Mouse (Mus musculus) hindbrain, embryonic 14.5 days (tissue): ENCODE results near the gene Slc15a5. TPM values are rescaled to one million over a fixed set of nuclear protein-coding genes. Genes with fewer than 3 reads are reported as not detected.

Source experiments
- ATAC-seq: fragments of 200-750 bp; cut with Nextera tagmentation; 2 replicates; pipeline ENCODE4 v1.8.0; 2017; ENCODE audit warnings: moderate number of reproducible peaks, mild to moderate bottlenecking, moderate TSS enrichment, moderate library complexity; ENCODE audit not compliant: low FRiP score
- DNase-seq: peaks from one replicate; pipeline ENCODE4 v3.0.0-alpha.2; 2015; ENCODE audit warnings: low spot score
- H3K27ac ChIP-seq: fragments of 300-500 bp; sonication (generic); 2 replicates; pipeline ENCODE4 v1.5.1; 2014; ENCODE audit warnings: mild to moderate bottlenecking, moderate library complexity
- H3K27me3 ChIP-seq: fragments of 300-500 bp; sonication (generic); 2 replicates; pipeline ENCODE4 v1.6.1; 2014; ENCODE audit warnings: mild to moderate bottlenecking, low read length, mixed read lengths; ENCODE audit not compliant: control insufficient read depth, insufficient read depth
- H3K36me3 ChIP-seq: fragments of 300-500 bp; sonication (generic); replicated peaks from 2 replicates; pipeline ENCODE4 v1.6.1; 2014; ENCODE audit not compliant: control insufficient read depth, insufficient read depth
- H3K4me1 ChIP-seq: fragments of 300-500 bp; sonication (generic); replicated peaks from 2 replicates; pipeline ENCODE4 v1.6.1; 2014; ENCODE audit warnings: antibody characterized with exemption, low read length, mixed read lengths; ENCODE audit not compliant: control insufficient read depth, insufficient read depth
- H3K4me2 ChIP-seq: fragments of 300-500 bp; sonication (generic); replicated peaks from 2 replicates; pipeline ENCODE4 v1.6.1; 2014; ENCODE audit warnings: mild to moderate bottlenecking, moderate library complexity
- H3K4me3 ChIP-seq: fragments of 300-500 bp; sonication (generic); replicated peaks from 2 replicates; pipeline ENCODE4 v1.5.1; 2014; ENCODE audit warnings: mild to moderate bottlenecking, low read length
- H3K9ac ChIP-seq: fragments of 300-500 bp; sonication (generic); 2 replicates; pipeline ENCODE4 v1.6.1; 2014
- H3K9me3 ChIP-seq: fragments of 300-500 bp; sonication (generic); 2 replicates; pipeline ENCODE4 v1.6.1; 2016; ENCODE audit warnings: low read length; ENCODE audit not compliant: control insufficient read depth
- WGBS: fragments of 180-500 bp; shearing (Covaris S2); extraction: QIAGEN DNeasy Blood & Tissue Kit; methylation state at CpG from one replicate; pipeline ENCODE4 v1.1.7; 2014; 5-methylcytosine and 5-hydroxymethylcytosine counted together
- polyA plus RNA-seq: library from polyadenylated mRNA; unstranded; fragments of >200 nt; fragmentation: Nextera tagmentation; extraction: Ambion mirVana; gene quantifications from 2 replicates; pipeline ENCODE4 v1.2.1, GENCODE M21; 2014

Slc15a5 gene
- polyA plus RNA-seq, 1 experiment from 2014 or later: not detected

DNA sequence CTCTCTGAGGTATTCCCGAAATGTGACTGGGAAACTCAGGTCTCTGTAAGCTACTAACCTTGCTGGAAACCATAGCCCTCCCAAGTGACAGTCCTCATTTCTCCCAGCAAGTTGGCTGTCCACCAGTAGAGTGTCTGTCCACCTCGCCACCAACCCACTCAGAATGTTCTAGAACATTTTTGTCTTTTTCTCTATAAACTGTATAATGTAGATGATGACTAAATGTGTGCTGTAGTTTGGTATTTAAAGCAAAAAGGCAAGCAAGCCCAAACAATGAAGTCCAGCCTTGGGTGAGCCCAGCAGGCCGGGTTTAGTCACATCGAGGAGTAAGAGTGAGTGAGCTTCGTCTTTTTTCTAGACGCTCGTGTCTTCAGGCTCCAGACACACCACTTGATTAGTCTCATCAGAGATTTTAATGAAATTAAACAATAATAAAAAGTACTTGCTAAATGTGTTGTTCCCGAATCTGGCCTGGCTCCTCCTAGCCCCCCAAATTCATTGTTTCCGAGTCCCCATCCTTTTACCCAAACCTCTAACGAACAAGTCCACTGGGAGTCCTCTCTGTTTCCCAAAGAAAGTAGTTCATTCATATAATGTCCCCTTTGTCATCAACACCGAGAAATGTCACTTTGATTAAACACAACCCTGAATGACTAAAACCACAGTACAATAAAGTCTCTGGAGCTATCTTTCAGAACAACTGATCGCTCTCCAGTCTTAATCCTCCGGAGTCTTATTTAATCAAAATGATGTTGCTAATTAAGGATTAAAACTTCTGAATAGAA, 8.8 kb downstream of the Slc15a5 start:
- Histone ChIP-seq H3K9ac (no peak overlapping the region), H3K27me3 (no peaks in the 10 kb centered on the region), H3K9me3 (no peaks in the 10 kb centered on the region), H3K27ac (no peak overlapping the region), H3K4me2 (no peak overlapping the region), H3K4me3 (no peak overlapping the region), H3K36me3 (no peaks in the 10 kb centered on the region), H3K4me1 (no peaks in the 10 kb centered on the region)
- no peak for ATAC-seq
- WGBS: 52% methylated on average over 13 of the region's 13 CpGs
- DNase-seq: no peak

DNA sequence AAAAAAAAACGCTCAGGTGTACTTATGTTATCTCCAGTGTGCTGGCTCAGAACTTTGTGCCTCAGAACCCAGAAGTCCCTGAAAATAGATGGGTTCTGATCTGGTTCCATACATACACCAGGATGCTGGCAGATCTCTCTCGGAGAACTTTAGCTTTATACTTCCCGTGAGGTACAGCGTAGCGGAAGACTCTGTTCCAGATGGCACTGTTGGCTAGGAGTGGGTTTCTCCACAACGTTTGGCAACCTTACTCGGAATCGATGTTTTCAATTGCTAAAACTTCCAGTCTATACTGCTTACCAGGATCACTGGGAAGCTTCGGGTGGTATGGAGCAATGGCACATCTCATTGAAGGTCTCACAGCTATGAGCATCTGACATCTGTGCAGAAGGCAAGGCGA, 9.8 kb downstream of the Slc15a5 start:
- H3K9ac ChIP-seq: no peak overlapping the region
- H3K9me3 ChIP-seq: no peaks in the 10 kb centered on the region
- ATAC-seq: no peak
- no peak overlapping the region for H3K4me2 ChIP-seq
- H3K36me3 ChIP-seq: no peaks in the 10 kb centered on the region
- WGBS: 93% methylated on average over 10 of the region's 10 CpGs
- no peak overlapping the region for H3K4me3 ChIP-seq
- H3K27ac ChIP-seq: no peak overlapping the region
- DNase-seq: no peak
- H3K27me3 ChIP-seq: no peaks in the 10 kb centered on the region
- H3K4me1 ChIP-seq: no peaks in the 10 kb centered on the region

DNA sequence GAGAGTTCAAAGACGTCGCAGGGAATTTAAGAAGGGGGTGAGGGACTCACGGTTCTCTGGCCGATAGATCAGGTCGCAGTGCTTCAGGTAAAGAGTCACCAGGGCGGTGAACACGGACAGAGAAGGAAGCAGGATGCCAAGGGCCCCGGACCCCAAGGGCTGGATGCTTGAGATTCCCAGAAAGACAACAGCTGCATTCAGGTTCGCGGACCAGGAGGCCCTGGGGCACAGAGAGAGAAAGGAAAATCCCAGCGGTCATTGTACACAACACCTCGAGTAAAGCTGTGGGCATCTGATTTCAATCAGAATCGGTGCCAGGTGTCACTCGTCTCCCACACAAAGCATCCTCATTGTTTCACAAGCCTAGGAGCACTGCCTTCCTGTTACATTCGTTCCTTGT, 24.1 kb downstream of the Slc15a5 start:
- no peaks in the 10 kb centered on the region for H3K36me3 ChIP-seq
- H3K27me3 ChIP-seq: no peaks in the 10 kb centered on the region
- 35% methylated on average over 15 of the region's 15 CpGs for WGBS
- no peak overlapping the region for H3K9ac ChIP-seq
- H3K4me2 ChIP-seq: no peak overlapping the region
- no peak overlapping the region for H3K4me3 ChIP-seq
- H3K4me1 ChIP-seq: no peaks in the 10 kb centered on the region
- ATAC-seq (no peak), DNase-seq (no peak)
- no peak overlapping the region for H3K27ac ChIP-seq
- no peaks in the 10 kb centered on the region for H3K9me3 ChIP-seq

DNA sequence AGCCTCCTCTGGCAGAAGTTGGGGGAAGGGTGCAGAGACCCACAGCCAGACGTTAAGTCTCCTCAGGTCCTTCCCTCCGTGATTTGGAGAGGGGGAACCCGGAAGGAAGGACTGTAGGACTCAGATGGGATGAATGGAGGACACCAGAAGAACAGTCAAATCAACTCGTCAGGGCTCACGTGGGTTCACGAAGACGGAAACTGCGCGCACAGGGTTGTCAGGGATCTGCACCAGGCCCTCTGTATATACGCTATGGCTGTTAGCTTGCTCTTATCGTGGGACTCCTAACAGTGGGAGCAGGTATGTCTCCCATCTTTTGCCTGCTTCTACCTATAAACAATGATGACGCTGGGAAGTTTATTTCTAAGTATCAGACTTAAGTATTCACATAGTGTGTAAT, 24.8 kb downstream of the Slc15a5 start:
- no peak overlapping the region for H3K27ac ChIP-seq
- ATAC-seq (no peak), DNase-seq (no peak)
- H3K36me3 ChIP-seq: no peaks in the 10 kb centered on the region
- H3K4me2 ChIP-seq: no peak overlapping the region
- H3K9me3 ChIP-seq: no peaks in the 10 kb centered on the region
- no peak overlapping the region for H3K4me3 ChIP-seq
- 92% methylated on average over 12 of the region's 12 CpGs for WGBS
- no peaks in the 10 kb centered on the region for H3K4me1 ChIP-seq
- H3K27me3 ChIP-seq: no peaks in the 10 kb centered on the region
- no peak overlapping the region for H3K9ac ChIP-seq

DNA sequence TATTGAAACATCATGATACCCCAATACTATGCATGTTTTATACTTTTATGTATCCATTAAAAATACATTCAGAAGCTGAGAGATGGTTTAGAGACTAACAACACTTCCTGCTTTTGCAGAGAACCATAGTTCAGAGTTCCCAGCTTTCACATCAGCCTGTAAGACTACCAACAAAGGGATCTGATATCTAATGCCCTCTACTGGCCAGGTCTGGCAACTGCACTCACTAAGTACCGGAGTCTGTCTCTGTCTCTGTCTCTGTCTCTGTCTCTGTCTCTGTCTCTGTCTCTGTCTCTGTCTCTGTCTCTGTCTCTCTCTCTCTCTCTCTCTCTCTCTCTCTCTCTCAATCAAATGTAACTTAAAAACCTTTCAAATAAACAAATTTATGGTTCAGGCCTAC, 25.6 kb downstream of the Slc15a5 start:
- Histone ChIP-seq H3K4me3 (no peak overlapping the region), H3K4me1 (no peaks in the 10 kb centered on the region), H3K27me3 (no peaks in the 10 kb centered on the region), H3K27ac (no peak overlapping the region), H3K4me2 (no peak overlapping the region), H3K9me3 (no peaks in the 10 kb centered on the region), H3K36me3 (no peaks in the 10 kb centered on the region), H3K9ac (no peak overlapping the region)
- 73% methylated on average over 1 of the region's 1 CpGs for WGBS
- no peak for DNase-seq
- no peak for ATAC-seq

DNA sequence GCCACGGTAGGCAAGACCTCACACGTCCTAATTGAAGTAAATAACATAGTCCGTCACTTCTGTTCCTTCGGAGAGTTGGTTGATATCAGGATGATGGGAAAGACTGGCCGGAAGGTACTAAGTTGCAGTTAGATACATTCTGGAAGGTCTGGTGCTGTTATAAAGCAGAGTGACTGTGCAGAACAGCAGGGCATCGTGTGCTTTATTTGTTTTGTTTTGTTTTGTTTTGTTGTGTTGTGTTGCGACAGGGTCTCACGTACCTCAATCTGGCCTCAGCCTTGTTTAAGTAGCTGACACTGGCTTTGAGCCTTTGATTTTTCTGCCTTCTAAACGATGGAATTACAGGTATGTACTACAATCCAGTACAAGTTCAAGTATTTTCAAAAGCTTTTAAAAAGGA, 26.0 kb downstream of the Slc15a5 start:
- Histone ChIP-seq H3K27me3 (no peaks in the 10 kb centered on the region), H3K27ac (no peak overlapping the region), H3K4me3 (no peak overlapping the region), H3K4me2 (no peak overlapping the region), H3K9me3 (no peaks in the 10 kb centered on the region), H3K4me1 (no peaks in the 10 kb centered on the region), H3K36me3 (no peaks in the 10 kb centered on the region), H3K9ac (no peak overlapping the region)
- 89% methylated on average over 9 of the region's 9 CpGs for WGBS
- ATAC-seq: no peak
- no peak for DNase-seq

DNA sequence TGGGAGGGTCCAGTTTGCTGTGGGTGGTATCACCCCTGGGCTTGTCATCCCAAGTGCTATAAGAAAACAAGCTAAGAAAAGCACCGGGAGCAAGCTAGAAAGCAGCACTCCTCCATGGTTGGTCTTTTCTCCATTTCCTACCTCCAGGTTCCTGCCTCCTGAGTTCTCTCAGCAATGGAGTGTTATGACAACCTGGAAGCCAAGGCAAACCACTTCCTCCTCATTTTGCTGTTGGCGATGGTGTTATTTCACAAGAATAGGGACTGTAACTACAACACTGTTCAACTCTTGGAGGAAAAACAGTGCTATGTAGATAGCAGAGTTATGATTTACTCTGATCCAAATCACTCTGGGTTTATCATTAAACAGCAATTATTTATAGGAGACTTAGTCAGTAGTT, 34.4 kb downstream of the Slc15a5 start:
- 100% methylated on average over 2 of the region's 2 CpGs for WGBS
- DNase-seq (no peak), ATAC-seq (no peak)
- H3K4me1 ChIP-seq: no peaks in the 10 kb centered on the region
- H3K4me3 ChIP-seq: no peak overlapping the region
- no peaks in the 10 kb centered on the region for H3K36me3 ChIP-seq
- no peak overlapping the region for H3K27ac ChIP-seq
- no peaks in the 10 kb centered on the region for H3K9me3 ChIP-seq
- H3K9ac ChIP-seq: no peak overlapping the region
- H3K4me2 ChIP-seq: no peak overlapping the region
- no peaks in the 10 kb centered on the region for H3K27me3 ChIP-seq

DNA sequence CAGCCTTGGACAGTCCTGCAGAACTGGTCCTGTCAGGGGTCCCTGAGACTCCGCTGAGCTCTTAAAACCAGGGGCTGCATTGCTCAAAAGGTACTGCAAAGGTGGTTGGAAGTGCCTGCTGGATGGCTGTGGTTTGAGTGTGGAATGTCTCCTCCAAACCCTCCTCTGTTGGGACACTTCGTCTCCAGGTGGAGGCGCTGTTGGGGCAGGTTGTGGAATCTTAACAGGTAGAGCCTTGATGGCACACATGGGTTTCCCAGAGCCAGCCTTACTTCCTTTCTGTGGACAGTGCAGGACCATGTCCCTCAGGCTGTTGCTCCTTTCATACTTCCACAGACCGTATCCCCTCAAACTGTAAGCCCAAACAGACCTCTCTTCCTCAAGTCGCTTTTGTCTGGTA, 36.8 kb downstream of the Slc15a5 start:
- Histone ChIP-seq H3K27me3 (no peaks in the 10 kb centered on the region), H3K9ac (no peak overlapping the region), H3K36me3 (no peaks in the 10 kb centered on the region), H3K9me3 (no peaks in the 10 kb centered on the region), H3K27ac (no peak overlapping the region), H3K4me1 (no peaks in the 10 kb centered on the region), H3K4me3 (no peak overlapping the region), H3K4me2 (no peak overlapping the region)
- ATAC-seq: no peak
- 94% methylated on average over 5 of the region's 5 CpGs for WGBS
- no peak for DNase-seq

DNA sequence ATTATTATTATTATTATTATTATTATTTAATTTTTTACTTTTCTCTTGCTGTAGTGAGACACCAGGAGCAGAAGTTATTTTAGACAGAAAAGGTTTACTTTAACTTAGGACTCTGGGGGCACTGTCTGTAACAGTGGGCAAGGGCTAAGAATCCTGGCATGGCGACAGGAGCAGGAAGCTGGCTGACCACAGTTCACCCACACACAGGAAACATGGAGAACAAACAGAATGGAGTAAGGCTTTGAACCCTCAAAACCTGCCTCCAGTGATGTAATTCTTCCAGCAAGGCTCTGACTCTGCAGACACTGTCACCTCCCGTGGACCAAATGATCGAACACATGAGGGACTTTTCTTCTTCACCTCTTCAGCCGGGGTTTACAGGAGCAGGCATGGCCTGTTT, 37.9 kb downstream of the Slc15a5 start:
- Histone ChIP-seq H3K36me3 (no peaks in the 10 kb centered on the region), H3K9ac (no peak overlapping the region), H3K4me2 (no peak overlapping the region), H3K27ac (no peak overlapping the region), H3K4me1 (no peaks in the 10 kb centered on the region), H3K9me3 (no peaks in the 10 kb centered on the region), H3K27me3 (no peaks in the 10 kb centered on the region), H3K4me3 (no peak overlapping the region)
- DNase-seq (no peak), ATAC-seq (no peak)
- 95% methylated on average over 4 of the region's 4 CpGs for WGBS

DNA sequence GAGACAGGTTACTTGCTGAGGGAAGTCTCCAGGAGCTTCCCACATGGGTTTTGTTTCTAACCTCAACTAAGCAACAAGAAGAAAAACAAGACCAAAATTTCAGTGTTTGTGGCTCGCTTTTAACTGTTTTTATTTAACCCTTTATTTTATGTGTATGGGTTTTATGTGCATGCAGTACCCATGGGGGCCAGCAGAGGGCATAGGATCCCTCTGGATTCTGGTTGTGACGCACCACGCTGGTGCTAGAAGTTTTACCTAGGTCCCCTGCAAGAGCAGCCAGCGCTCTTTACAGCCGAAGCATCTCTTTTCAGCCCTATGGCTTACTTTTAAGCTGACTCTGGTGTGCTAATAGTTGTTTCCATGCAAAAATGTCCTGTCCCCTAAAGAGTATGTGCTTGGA, 42.1 kb downstream of the Slc15a5 start:
- H3K36me3 ChIP-seq: no peaks in the 10 kb centered on the region
- no peak overlapping the region for H3K4me3 ChIP-seq
- WGBS: 87% methylated on average over 5 of the region's 5 CpGs

More for the DNA sequence above, 42.1 kb downstream of the Slc15a5 start:
- no peak overlapping the region for H3K27ac ChIP-seq
- no peak for ATAC-seq
- DNase-seq: no peak
- no peaks in the 10 kb centered on the region for H3K4me1 ChIP-seq
- no peaks in the 10 kb centered on the region for H3K9me3 ChIP-seq
- H3K4me2 ChIP-seq: no peak overlapping the region
- H3K9ac ChIP-seq: no peak overlapping the region
- H3K27me3 ChIP-seq: no peaks in the 10 kb centered on the region
